Mouse (Mus musculus): ENCODE measurements at regions not wholly inside any gene's neighbourhood (a gene's known extent, or its start where the extent isn't known, plus 50 kb on each side); places are given as distances from the start of the nearest gene placed in this dataset.

DNA sequence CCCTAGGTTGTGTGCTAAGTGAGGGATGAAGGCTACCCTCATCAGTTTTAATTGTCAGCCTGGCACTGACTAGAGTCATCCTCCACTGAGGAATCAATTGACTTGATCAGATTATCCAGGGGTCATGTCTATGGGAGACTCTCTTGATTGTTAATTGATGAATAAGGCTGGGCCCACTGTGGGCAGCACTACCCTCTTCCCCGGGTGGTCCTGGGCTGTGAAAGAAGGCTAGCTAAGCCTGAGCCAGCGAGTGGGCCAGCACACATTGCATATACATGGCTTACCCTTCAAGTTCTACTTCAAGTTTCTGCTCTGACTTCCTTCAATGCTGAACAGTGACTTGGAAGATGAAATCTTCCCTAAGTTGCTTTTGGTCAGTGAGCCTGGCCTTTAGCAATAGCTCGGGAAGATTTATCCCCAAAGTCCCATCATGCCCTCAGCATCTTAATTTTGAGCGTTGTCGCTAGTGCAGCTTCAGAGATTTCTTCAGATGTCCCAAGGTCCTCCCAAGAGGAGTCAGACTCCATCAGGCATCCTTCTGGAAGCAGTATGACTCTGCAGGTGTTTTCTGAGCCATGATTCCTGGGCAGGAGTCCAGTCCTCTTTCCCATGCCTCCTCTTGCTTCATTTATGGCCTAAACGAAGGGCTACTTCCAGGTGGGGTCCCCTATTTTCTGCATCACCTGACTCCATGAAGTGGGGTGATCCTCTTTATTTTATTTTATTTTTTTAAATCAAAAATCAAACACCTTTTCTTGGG, 55.7 kb upstream of the Ywhaq start:
- no peak for DNase-seq (ENCODE audit: low spot score)
- H3K4me3 ChIP-seq = no peak overlapping the region
- no peaks in the 10 kb centered on the region for H3K4me1 ChIP-seq
- 90% methylated on average over 6 of the region's 6 CpGs for WGBS
- H3K27ac ChIP-seq (replicated peaks) = no peak overlapping the region
- no peaks in the 10 kb centered on the region for H3K9me3 ChIP-seq (replicated peaks)
- no peaks in the 10 kb centered on the region for H3K27me3 ChIP-seq (ENCODE audit: low read depth, poor library complexity, severe bottlenecking)
- no peaks in the 10 kb centered on the region for H3K36me3 ChIP-seq

DNA sequence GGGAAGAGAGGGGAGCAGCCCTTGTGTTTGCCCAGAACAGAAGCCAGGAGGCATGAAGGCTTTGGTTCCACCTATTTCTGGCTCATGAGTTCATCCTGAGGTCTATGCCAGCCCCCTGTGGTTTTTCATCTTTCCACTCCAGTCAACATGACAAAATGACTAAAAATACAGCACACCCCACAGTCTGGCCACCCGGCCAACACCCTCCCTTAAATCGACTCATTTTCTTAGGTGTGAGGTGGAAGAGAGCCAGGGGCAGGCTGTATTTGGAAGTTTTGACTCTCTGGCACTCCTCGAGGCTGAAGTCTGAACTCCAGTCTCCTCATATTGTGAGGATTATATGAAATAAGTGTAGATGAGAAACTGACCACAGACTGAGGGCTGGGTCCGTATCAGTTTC, 55.0 kb upstream of the Ywhaq start:
- no peaks in the 10 kb centered on the region for H3K4me1 ChIP-seq
- H3K27ac ChIP-seq (replicated peaks) = no peak overlapping the region
- WGBS = 66% methylated on average over 4 of the region's 4 CpGs
- no peaks in the 10 kb centered on the region for H3K36me3 ChIP-seq
- no peak for DNase-seq (ENCODE audit: low spot score)
- no peak overlapping the region for H3K4me3 ChIP-seq
- no peaks in the 10 kb centered on the region for H3K27me3 ChIP-seq (ENCODE audit: low read depth, poor library complexity, severe bottlenecking)
- no peaks in the 10 kb centered on the region for H3K9me3 ChIP-seq (replicated peaks)

DNA sequence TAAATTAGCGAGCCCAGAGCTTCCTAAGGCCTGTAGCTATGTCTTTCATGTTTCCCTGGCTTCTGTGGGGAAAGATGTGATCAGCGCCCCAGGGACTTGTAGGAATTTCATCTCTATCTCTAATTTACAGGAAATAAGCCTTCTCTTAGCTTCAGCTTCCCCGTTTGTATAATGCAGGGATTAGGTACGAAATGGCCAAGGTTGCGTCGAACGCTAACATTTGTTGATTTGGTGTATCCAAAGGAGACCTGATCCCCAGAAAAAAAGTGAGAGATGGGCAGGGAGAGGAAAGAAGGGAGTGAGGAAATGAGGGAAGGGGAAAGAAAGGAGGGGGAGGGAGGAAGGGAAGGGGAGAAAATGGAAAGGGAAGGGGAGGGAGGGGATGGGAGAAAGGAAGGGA, 54.5 kb upstream of the Ywhaq start:
- H3K4me3 ChIP-seq = no peak overlapping the region
- 85% methylated on average over 7 of the region's 7 CpGs for whole genome bisulfite sequencing
- H3K4me1 ChIP-seq = no peaks in the 10 kb centered on the region
- no peaks in the 10 kb centered on the region for H3K36me3 ChIP-seq
- DNase-seq (ENCODE audit: low spot score) = no peak
- H3K9me3 ChIP-seq (replicated peaks) = no peaks in the 10 kb centered on the region
- no peak overlapping the region for H3K27ac ChIP-seq (replicated peaks)
- H3K27me3 ChIP-seq (ENCODE audit: low read depth, poor library complexity, severe bottlenecking) = no peaks in the 10 kb centered on the region

DNA sequence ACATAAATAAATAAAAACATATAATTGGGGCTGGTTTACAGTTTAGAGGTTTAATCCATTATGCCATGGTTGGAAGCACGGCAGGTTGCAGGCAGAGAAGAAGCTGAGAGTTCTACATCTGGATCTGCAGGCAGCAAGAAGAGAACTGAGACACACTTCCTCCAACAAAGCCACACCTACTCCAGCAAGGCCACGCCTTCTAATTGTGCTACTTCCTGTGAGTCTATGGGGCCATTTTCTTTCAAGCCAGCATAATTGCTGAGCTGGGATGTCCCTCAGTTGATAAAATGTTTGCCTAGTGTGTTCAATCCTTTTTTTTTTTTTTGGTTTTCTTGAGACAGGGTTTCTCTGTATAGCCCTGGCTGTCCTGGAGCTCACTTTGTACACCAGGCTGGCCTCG, 52.8 kb upstream of the Ywhaq start:
- H3K27ac ChIP-seq (replicated peaks) = no peak overlapping the region
- no peaks in the 10 kb centered on the region for H3K9me3 ChIP-seq (replicated peaks)
- no peaks in the 10 kb centered on the region for H3K27me3 ChIP-seq (ENCODE audit: low read depth, poor library complexity, severe bottlenecking)
- DNase-seq (ENCODE audit: low spot score) = no peak
- H3K4me1 ChIP-seq = no peaks in the 10 kb centered on the region
- no peaks in the 10 kb centered on the region for H3K36me3 ChIP-seq
- no peak overlapping the region for H3K4me3 ChIP-seq
- WGBS = 88% methylated on average over 3 of the region's 3 CpGs

Data from midbrain, embryonic 10.5 days (tissue).